Mouse (Mus musculus): ENCODE results near the gene 1700030K09Rik.

GRCm38 (mm10) chr8:72504137-72504536 is 60.5 kb downstream of the 1700030K09Rik start:
- TF ChIP-seq POLR2A (IDR thresholded peaks at IDR 0.05; ENCODE audit: extremely low read depth, insufficient read depth, low read length) (no peak), CTCF (IDR thresholded peaks at IDR 0.05; ENCODE audit: extremely low read depth, insufficient read depth, low read length) (no peak)

All from cortical plate, adult 2 months (tissue).